Mouse (Mus musculus): ENCODE results near the gene Gas2l2.

Gene Gas2l2

DNA sequence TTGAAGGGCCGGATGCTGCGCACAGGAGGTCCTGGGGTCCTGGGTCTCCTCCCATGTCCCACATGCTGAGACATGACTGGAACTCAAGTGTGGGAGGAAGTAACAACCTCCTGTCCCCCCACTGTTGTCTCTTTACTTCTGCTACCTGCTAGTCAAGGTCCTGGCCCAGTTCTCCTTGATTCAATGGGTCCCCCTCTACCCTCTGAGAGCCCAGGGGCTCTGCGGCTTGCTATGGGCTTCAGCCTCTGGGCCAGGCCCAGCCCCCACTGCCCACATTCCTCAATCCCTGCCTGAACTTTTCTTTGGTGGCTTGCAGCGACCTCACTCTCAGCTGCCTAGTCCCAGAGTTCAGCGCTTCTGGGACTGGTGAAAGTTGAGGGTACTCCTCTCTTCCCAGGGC, at the start of gene Gas2l2:
Gene Gas2l2 (minus strand): TSS at position 101 of the 400 bp plus-strand sequence.
- in situ Hi-C loops (cut with MseI, MboI) = no loop called here

DNA sequence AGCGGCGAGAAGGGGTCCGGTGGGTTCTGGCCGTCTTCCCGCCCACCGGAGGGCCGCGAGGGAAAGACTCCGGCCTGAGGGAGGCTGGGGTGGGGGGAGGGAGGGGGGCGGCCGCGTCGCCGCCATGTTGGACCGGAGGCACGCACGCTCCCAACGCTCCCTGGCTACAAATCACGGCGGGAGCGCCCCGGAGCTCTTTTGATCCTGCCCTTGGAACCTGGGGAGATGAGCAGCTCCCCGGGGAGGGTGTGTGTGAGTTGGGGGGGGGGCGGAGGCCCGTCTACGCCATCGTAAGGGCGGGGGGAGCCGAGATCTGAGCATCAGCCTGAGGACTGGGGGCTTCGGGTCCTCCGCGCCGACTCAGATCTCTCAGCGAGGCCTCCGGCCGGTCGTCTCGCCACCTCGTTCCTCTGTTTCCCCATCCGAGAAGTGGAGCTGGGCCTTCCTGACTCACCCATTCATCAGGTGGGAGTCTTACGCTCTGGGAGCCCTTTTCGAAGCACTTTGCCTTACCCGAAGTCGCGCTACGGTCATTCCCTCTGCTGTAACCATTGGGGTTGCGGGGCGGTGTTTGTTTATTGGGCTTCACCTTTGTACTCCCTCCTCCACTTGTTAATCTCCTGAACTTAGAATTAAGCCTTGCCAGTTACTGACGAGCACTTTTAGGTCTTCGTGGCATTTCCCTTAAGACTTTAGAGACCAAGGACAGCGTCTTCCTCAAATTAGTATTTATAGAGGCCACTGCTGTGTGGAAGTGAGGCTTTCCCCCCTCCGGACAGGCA, 44.2 kb upstream of the Gas2l2 start:
- in situ Hi-C loops (cut with MseI, MboI) = loop anchor here in 1 of 2 experiments (5.0 kb wide), 1 partner anchor 36 kb away; the partner anchor contains the start of gene 1700020L24Rik

DNA sequence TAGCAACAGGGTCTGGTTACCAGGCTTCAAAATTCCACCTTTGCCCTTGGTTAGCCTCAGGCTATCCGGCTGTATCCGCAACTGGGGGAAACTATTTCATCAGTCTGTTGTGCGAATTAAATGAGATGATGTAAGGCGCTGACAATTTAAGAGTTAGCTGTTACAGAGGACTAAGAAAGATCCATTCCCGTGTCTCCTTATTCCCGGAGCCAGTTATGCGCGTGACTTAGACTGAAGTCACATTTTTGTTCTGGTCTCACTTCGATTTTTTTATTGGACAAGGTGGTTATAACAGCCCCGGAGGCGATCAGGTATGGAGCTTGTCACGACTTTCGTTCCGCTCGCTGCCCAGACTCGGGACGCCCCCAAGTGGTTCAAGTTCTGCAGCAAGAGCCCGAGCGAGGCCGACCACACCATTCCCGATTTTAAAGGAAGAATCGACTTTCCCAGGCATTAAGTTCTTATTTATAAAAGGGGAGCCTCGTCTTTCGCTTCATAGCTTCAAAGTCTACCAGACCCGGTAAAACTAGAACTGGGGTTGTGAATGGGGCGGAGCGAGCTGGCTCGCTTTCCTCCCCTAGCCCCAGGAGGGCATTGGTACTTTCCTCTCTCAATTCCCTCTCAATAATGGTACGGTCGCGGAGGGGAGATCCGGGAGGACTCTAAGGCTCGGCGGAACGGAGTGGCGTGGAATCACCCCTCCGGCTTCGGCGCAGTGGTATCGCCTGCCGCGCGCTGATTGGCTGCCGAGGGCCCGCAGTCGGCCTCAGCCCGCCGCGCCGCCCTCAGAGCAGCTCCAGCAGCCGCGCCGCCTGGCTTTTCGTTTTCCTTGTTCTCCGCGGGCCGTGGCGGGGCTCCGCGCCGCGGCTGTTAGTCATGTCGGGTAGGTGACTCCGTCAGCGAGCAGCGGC, 43.3 kb upstream of the Gas2l2 start, which contains the start of gene Taf15:
Gene Taf15 (plus strand): TSS at position 763 of the 911 bp plus-strand sequence.
- in situ Hi-C loops (cut with MseI, MboI) = loop anchor here in 1 of 2 experiments (5.0 kb wide), 1 partner anchor 35 kb away; the partner anchor contains the start of gene 1700020L24Rik

DNA sequence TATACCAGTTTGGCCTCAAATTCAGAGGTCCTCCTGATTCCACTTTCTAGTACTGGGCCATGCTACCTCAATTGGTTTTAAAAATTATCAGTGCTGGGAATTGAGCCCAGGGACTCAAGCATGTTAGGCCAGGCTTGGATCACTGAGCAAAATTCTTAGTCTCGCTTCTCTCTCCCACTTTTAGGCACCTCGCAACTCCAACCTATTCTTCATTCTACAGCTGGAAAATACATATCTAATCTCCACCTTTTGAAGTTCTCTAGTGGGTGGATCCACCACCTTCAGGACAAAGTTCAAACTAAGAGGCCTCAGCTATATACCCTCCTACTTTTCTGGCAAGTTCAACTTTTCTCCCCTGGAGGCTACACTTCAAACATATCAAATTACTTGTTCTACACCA, 42.5 kb upstream of the Gas2l2 start:
- in situ Hi-C loops (cut with MseI, MboI) = loop anchor here in 1 of 2 experiments (5.0 kb wide), 1 partner anchor 34 kb away; the partner anchor contains the start of gene 1700020L24Rik

DNA sequence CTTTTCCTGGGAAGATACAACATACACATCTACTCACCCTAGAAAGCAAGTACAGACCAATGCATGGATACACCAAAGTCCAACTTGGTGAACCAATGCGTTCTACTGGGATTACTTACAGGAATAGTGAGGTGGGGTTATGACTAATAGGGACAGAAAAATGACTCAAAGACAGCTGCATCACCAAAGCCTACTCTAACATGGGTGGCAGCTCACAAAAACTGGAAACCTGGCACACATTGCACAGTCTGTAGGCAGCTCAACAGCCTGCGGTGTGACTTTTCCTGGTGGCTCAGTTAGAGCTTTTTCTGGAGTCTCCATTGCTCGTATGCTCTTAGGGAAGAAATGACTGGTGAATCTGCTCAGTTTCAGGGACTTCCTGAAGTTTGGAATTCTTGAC, 39.5 kb upstream of the Gas2l2 start:
- in situ Hi-C loops (cut with MseI, MboI) = no loop called here

DNA sequence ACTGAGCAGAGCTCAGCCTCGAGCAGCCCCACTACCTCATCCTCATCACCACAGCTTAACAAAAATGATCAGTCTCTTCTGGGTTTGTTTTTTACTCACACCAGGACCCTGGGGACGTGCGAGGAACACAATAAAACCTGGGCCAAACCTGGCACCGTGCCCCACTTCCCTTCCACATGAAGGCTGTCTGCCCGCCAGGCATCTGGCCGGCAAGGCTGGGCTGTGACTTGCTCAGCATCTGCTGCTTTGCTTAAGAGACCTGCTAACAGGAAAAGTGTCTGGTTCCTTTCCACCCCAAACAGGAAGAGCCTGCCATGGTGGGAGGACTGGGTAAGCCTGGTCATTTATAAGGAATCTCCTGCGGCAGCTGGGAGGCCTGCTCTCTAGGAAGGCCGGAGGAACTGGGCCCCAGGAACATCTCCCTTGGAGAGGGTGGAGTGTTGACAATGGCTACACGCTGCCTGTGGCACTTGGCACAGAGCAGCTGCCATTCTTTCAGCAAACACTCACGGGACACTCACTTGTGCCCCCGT, 37.9 kb upstream of the Gas2l2 start:
- in situ Hi-C loops (cut with MseI, MboI) = no loop called here

DNA sequence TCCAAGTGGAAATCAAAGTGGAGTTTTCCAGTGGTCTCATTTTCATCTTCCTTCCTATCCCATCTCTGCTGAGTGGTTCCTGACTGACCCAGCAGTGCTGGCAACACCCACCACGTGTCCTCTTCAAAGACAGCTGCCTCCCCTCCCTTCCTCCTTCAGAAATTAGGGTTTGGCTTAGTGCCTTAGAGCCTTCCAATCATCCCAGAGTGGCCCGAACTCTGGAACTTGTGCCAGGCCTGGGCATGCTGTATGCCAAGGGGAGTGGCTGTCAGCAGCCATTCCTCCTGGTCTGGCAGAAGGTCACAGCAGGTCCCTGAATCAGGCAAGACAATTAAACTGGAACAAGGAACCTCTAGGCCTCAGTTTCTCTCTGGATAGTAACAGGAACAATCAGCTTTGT, 36.7 kb upstream of the Gas2l2 start:
- in situ Hi-C loops (cut with MseI, MboI) = no loop called here

DNA sequence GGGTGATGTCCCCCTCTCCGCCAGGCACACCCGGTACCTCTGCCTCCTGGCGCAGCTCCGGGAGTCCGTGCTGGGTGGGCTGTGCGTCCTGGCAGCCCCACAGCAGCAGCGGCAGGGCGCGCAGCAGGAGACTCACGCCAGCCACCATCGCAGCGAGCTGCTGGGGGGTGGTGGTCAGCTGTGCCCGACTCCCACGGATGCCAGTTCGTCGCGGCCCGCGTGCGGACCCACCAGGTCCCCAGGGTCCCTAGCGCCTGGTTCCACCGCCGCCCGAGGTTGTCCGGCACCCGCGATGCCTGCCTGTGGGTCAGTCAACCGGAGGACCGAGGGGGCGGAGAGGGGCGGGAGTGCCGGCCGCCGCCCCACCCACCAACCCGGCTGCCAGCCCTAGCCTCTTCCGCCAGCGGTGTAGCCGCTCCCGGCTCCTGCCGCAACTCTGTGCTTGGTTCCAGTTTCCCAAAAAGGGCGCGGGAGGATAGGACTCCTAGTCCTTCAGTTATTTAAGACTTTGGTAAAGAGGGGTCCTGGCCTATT, 33.5 kb upstream of the Gas2l2 start, which contains the start of gene Mmp28:
Gene Mmp28 (minus strand): TSS at position 361 of the 534 bp plus-strand sequence.
- in situ Hi-C loops (cut with MseI, MboI) = no loop called here

DNA sequence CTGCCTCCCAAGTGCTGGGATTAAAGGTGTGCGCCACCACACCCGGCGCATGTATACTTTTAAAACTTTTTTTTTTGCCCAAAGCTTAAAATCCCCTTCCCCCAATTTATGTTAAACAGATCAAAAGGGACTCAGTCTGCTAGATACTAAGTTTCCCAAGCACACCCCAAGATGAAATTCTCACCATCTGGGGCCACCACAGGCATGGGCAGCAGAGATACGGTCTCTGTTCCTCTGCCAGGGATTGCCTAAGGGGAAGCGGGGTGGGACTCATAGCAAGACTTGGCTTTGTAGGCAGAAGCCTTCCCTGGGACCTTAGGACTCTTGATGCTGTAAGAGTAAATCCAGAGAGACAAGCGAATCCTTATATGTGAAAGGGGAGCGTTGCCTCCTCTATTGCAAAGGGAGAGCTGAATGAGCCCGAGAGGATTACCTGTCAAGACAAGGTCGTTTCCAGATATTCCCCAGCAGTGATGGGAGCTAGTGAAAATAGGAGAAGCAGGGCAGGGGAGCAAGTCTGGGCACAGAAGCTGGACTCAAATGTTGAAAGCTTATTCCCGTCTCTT, 32.3 kb upstream of the Gas2l2 start:
- in situ Hi-C loops (cut with MseI, MboI) = no loop called here

DNA sequence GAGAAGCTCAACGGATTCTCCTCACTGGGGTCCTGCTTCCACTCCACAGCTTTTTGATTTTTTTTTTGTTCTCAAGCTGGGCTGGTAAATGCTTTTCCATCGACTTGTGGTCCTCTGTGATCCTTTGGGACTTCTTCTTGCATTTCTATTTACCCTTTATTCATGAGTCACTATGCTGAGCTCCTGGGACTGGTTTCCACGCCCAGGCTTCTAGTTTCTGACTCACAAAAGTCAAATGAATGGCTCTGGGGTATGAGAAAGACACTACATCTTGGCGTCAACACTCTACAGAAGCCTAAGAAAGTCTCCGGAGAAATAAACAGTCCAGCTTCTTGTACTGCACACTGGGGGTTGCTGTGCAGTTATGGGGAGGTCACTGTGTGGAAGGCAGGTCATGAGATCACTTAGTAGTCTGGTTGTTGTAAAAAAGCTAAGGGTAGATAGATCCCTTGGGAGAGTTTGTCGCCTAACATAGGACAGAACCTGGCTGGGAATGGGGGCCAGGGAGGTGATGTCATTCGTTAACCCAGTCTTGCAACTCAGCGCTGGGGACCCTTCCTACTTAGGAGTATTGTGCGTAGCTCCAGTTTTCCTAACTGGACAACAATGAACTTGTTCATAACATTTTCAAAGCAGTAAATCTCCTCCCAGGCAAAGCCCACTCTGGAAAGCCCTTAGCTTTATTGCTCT, 28.8 kb upstream of the Gas2l2 start:
- in situ Hi-C loops (cut with MseI, MboI) = no loop called here

DNA sequence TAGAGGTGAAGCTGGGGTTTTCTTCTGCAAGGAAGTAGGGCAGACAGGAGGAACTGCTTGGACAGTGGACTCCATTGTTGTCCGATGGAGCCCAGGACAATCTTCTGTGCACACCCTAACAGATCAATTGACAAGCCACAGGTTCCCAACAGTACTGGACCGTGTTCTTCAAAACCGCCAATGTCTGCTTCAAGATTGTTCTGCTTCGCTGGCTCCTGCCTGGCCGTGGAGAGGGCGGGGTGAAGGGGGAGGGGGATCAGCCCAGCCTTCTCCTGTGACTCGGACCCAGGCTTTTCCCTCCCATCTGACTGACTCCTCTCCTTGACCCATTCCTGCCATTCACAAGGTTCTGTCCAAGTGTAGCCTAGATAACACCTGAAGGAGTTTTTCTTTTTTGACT, 28.0 kb upstream of the Gas2l2 start:
- in situ Hi-C loops (cut with MseI, MboI) = no loop called here

DNA sequence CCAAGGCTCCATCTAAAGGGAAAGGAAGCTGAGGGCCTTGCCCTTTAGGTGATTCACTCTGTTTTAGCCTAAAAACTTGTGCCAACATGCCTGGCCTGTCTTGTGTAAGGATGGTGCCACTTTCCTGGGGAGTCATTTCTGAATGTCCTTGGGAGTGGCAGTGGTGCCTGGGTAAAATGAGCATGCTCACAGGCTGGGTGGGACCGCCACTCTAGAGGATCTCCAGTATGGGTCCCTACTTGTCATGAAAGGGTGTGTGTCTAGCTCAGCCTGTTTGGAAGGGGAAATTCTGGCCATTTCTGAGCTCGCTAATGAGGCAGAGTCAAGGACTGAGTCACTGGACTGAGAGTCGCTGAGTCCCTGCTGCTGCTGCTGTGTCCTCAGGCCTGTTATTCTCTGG, 26.4 kb upstream of the Gas2l2 start:
- in situ Hi-C loops (cut with MseI, MboI) = no loop called here

DNA sequence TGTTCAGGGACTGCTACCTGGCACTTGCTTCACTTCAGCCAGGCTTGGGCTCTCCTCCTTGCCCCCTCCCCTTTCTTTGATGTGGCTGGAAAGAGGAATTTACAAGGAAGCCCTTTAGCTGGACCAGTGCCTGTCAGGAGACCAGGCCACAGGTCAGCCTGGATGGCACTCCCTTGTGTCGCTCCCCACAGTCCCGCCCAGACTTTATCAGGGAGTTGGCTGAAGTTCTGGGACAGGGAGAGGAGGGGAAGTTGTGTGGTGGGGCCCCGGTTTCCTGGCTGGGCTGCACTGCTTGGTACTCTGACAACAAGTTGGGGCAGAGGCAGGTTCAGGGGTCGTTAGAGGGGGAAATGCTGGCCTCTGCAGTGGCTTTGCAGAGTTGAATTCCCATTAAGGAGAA, 25.3 kb upstream of the Gas2l2 start:
- in situ Hi-C loops (cut with MseI, MboI) = no loop called here

DNA sequence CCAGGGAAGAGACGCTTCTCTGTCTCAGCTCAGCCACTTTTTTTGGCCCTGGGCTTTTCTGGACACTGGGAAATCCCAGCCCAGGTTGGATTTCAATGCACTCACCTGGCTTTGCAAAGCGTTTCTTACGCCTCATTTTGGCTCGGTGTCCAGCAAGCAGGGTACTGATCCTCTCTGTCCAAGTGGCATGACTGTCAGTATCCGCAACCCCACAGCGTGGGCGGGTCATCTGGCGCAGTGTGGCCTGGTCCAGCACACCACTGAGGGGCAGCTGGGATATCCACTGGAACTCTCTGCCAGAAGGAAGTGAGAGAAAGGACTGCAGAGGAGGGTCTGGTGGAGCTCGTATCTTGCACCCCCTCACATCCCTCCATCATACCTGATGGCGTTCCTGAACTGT, 22.0 kb upstream of the Gas2l2 start:
- in situ Hi-C loops (cut with MseI, MboI) = no loop called here

DNA sequence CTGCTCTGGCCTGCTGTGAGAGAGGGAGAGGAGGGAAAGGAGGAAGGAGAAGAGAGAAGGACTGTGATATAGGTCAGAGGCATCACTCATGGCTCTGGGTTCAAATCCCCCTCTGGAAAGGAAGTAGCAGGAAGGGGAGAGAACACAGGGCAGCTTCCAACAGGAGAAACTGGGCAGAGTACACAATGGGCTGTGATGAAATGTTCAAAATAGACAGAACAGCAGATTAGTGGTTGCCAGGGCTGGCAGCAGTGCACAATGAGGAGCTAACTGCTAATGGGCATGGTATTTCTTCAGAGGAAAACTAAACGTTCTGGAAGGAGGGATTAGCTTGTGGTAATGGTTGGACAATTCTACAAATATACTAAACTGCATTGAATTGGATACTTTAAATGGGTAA, 21.3 kb upstream of the Gas2l2 start:
- in situ Hi-C loops (cut with MseI, MboI) = no loop called here

DNA sequence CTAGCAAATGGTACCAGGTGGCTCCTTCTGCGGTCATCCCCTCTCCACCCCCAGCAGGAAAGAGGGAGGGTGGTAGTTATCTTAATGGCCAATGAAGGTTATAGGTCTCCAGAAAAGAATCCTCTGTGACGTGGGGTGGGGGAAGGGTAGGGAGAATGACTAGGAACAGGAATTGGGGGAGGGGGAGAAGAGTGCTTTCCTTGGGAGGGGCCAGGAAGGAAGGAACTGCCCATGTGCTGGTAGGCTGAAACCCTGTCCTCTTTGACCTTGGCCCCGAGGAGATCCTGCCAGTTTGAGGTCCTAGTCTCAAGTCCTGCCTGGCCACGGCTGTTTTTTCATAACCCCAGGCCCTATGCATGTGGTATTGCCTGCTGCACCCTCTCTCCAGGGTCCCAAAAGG, 20.0 kb upstream of the Gas2l2 start:
- in situ Hi-C loops (cut with MseI, MboI) = no loop called here

DNA sequence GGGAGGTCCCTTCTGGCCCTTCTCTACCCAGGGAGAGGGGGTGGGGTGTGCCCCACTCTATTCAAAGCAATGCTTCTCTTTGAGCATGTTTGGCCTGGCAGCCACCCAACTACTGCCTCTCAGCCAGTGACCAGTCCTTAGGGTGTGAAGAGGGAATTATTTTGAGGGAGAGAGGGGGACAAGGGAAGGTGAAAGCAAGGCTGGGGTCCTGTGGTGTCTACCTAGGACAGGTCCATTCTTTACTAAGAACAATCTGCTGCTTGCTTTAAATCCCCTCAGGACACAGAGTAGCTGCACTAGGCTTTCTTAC, 19.6 kb upstream of the Gas2l2 start:
- in situ Hi-C loops (cut with MseI, MboI) = no loop called here

DNA sequence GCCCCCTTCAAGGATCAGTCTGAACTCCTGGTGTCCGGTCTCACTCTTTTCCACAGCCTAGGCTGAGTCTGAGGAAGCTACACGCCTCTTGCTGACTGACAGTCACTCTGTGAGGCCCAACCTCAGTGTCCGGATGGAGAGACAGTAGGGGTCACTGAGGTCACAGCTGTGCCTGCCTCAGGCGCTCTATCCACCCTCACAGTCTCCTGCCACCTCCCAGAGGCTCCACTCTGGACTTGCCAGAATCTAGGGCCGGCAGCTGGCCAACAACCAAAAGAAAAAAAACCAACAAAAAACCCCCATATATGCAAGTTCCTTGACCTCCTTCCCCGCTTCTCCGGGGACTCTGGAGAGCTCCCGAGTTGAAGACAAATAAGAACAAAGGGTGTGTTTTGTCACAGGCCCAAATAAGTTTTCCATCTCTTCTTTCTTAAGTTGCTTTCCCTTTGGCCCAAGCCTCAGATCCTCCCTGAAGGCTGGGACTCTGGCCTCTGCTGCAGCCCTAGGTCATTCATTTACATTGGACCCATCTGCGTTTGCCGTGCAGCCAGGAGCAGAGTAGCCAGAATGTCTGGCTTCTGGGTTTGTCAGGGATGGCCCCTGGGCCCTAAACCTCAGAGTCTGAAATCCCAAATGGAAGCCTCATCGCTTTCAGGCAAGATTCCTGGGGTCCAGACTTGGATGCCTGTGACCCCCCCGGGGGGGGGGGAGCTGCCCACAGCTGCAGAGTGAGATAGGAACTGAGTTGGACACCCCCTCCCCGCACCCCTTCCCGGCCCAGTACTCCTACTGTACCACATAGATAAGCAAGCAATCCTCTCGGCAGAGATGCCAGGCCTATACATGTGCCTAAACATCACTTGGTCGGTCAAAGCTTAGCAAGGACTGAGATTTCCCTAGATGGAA, 19.0 kb upstream of the Gas2l2 start:
- in situ Hi-C loops (cut with MseI, MboI) = no loop called here

DNA sequence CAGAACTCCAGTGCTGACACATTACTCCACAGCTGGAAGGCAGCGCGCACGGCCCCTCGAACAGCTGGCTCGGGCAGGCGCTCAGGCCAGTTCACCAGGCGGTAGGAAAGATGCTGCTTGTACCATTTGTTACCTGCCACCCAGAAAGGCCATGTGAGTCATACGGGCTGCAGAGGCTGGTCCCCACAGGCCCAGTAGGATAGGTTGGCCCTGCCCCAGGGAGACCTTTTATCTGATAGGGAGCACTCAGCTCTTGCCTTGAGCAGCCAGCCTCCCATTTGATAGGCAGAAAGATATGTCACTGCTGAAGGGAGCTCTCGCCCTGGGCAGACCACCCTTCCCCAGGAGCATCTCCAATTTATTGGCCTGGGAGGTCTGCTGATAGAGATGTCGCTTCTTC, 18.4 kb upstream of the Gas2l2 start:
- in situ Hi-C loops (cut with MseI, MboI) = no loop called here

DNA sequence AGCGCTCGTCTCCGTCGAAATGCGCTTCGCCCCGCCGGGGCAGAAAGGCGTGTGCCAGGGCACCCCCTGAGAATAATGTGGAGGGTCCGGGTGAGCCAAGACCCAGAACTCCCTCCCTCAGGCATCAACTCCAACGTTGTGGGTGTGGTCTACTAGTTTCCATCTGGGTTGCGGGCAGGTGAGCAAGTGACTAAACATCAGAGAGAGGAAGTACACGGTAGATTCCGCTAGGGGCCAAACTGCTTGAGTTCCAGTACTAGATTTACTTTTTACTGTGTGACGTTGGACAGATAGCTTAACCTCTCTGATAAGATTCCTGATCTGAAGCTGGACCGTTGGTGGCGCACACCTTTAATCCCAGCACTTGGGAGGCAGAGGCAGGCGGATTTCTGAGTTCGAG, 15.7 kb upstream of the Gas2l2 start:
- in situ Hi-C loops (cut with MseI, MboI) = no loop called here

Measured in mouse trophoblast stem cell (cell line).